Mouse (Mus musculus) ovary, postnatal 14 days (tissue): ENCODE results near the gene Hspa8.
"Not testable (repeated sequence)": the region's sequence is repeated elsewhere in the genome, so short reads cannot be mapped to it uniquely, and the experiment has no call there.

Experiments used
- DNase-seq: peaks from one replicate; pipeline ENCODE4 v3.0.0; 2022; ENCODE audit warnings: low spot score

Gene Hspa8

DNA sequence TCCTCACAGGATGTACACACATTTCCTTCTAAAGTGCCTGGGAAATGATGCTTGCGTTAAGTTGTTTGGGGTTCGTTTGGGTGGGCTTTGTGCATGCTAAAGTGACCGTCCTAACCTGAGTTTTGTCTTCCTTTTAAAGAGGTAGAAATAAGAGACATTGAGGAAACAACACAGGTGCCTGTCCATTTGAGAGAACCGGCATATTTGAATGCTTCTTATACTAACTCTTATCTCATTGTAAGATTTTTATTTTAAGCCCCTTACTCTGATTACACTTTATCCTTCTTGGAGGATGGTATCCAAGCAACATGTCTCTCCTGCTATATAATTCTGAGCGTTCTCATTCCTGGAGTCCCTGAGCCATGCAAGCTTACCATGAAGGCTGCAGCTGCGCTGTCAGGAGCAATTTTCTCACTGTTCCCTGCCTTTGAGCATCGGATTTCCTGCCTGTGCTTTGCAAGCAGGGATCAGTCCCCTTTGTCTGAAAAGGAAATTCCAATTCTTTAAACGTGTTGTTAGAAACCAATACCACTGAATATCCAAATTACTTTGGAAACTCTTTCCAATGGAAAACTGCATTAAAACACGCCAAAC, 16.3 kb upstream of the Hspa8 start:
- no peak for DNase-seq

- no peak for DNase-seq
Measured at GRCm38 (mm10) chr9:40785452-40785851, 15.3 kb upstream of the Hspa8 start.

GRCm38 (mm10) chr9:40786820-40787219, 14.0 kb upstream of the Hspa8 start:
- DNase-seq: not testable (repeated sequence)

DNA sequence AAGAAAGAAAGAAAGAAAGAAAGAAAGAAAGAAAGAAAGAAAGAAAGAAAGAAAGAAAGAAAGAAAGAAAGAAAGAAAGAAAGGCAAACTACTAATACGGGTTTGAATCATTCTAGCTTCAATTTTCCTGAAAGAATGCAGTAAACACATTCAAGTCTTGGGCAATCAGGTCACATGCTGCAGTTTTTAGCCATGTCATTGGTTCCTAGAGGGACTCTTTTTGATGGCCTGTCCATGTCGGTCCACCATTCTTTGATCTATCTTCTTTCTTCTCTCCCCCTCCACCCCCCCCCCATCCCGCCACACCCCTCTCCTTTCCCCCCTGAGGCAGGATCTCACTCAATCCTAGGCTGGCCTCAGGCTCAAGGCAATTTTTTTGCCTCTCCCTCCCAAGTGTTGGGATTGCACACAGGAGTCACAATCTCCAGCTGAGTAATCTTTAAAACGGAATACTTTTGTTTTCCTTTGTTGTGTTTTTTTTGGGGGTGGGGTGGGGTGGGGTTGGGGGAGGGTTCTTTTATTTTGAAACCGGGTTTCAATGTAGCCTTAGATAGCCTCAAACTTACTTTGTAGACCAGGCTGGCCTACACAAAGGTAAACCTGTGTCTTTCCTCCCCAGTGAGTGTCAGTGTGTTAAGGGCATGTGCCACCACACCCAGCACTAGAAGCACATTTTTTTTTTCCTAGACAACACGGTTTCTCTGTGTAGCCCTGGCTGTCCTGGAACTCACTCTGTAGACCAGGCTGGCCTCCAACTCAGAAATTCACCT, 8.7 kb upstream of the Hspa8 start:
- DNase-seq: no peak

- no peak for DNase-seq
Measured at GRCm38 (mm10) chr9:40793581-40793980, 7.2 kb upstream of the Hspa8 start.

GRCm38 (mm10) chr9:40794251-40794650, 6.5 kb upstream of the Hspa8 start:
- DNase-seq: no peak

GRCm38 (mm10) chr9:40794926-40795325, 5.9 kb upstream of the Hspa8 start:
- DNase-seq: no peak

DNA sequence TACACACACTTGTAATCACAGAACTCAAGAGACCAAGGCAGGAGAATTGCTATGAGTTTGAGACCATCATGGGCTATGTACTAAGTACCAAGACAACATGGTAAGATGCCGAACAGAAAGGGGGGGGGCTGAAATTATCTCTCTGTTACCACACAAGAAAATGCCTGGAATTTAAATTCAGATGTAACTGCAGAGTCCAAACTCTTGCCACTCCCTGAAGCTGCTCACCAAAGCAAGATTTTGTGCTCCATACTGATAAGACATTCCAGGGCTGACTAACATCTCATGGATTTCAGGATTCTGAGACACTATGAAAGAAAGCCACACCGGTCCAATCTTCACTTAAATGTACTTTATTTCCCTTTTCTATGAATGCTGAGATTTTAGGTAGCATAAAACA, 5.2 kb upstream of the Hspa8 start:
- no peak for DNase-seq

- DNase-seq: no peak
Measured at GRCm38 (mm10) chr9:40796054-40796453, 4.7 kb upstream of the Hspa8 start.

- DNase-seq: no peak
Measured at GRCm38 (mm10) chr9:40798247-40798960, 2.4 kb upstream of the Hspa8 start.

- DNase-seq: no peak
Measured at GRCm38 (mm10) chr9:40799112-40799511, 1.7 kb upstream of the Hspa8 start.

GRCm38 (mm10) chr9:40799837-40800501, 815 bp upstream of the Hspa8 start:
- peak; percentile 59 for DNase-seq

- DNase-seq: not testable (repeated sequence)
Measured at GRCm38 (mm10) chr9:40801614-40802532, 1.1 kb downstream of the Hspa8 start.

DNA sequence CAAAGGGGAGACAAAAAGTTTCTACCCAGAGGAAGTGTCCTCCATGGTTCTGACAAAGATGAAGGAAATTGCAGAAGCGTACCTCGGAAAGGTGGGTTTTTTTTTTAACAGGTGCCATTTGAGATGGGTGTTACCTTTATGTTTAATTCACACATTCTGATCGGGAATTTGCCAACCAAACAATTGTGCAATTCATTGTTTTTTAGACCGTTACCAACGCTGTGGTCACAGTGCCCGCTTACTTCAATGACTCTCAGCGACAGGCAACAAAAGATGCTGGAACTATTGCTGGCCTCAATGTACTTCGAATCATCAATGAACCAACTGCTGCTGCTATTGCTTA, 1.7 kb downstream of the Hspa8 start:
- not testable (repeated sequence) for DNase-seq

- not testable (repeated sequence) for DNase-seq
Measured at GRCm38 (mm10) chr9:40804576-40804975, 3.8 kb downstream of the Hspa8 start.

- DNase-seq: peak; percentile 63
Measured at GRCm38 (mm10) chr9:40805263-40805662, 4.5 kb downstream of the Hspa8 start.

DNA sequence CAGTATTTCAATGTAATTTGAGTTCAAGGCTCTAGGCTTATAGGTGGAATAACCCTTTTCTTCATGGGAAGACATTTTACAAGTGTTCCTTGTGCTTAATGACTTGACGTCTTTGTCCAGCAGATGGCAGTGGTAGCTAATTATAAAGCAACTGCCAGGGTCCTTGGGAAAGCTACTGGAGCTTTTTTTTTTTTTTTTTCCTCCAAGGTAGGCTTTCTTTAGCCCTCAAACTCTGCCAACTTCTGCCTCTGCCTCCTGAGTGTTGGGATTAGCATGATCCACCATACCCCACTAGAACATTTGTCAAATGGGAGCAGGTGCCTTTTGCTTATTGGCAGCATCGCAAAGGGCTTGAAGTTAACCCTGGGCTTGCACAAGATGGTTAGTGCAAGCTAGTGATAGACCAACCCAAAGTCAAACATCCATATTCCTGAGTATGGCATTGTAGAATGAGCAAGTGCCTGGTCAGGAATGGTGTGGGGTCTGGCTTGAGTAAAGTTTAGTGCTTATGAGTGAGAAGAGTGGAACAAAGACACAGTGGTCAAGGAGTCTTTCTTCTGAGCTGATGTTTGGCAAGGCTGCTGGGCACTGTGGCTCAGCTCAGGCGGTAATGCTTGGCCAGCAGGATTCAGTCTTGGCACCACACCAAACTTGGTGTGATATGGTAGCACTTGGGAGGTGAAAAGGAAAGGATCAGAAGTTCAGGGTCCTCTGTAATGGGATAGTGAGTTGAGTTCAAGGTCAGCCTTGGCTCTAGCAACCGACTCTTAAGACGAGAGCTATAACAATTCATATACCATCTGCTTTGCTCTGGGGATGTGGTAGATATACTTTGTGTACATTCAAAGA, 5.9 kb downstream of the Hspa8 start:
- no peak for DNase-seq

DNA sequence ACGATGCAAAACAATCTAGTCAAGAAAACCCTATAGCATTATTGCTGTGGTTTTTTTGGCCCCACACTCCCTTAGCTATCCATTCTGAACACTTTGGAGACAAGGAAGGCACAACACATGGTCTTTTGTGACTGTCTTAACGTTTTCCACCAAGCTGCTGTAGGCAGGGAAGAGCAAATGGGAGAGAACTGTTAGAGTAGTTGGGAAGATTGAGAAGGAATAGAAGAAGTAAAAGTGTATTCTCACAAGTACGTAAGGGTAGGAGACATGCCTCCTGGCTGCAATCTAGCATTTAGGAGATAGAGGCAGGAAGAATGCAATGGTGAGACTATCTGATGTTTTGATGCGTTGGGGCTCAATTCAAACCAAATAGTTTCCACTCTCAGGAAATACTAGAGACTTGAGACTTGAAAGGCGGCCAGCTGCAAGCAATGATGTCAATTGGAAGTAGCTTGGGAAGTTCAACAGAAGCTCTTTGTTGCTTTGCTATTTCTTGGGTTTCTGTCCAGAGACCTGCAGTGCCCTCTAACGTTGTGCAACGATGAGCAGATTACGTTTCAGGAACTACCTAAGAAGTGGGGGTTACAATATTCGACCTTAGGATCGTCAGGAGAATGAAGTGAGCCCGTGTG, 6.6 kb downstream of the Hspa8 start:
- DNase-seq: no peak

DNA sequence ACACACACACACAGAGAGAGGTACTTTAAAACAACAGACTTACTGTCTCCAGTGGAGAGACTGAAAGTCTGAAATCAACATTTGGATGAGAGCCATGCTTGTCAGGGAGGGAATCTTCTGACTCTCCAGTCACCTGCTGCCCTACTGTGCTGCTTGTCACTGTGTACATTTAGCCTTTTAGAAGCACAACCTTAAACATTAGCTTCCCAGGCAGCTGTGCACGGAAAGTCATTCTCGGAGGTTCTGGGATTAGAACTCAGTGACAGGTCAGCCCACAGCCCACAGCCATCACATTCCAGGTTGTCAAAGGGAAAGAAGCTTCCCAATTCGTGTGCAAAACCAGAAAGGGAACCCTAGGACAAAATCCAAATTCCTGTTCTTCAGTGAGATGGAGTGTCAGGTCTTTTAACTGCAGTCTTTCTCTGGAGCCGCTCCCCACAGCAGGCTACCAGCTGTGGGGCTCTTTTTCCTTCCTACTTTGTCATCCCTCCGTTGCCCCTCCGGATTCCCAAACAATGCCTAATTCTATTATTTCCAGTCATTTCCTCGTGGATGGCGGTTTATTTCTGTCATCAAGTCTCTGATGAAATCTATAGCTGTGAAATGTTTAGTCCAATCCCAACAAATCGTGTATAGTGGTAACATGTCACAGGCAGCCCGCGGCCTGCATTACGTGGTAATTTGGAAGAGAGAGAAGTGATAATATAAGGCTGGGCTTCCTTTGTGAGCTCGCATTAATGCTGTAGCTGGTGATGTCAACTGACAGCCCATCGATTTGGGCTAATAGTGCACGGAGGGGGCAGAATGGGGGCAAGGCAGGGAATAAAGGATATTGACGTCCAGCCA, 7.5 kb downstream of the Hspa8 start:
- no peak for DNase-seq
